Mouse (Mus musculus): ENCODE results near the gene Bphl.

- TF ChIP-seq ZC3H11A (IDR thresholded peaks at IDR 0.05; ENCODE audit: borderline replicate concordance, low read depth, low read length), result no peak
- no peak for TF ChIP-seq CHD2 (IDR thresholded peaks at IDR 0.05; ENCODE audit: low read depth, low read length)
- no peak for TF ChIP-seq MAFK (IDR thresholded peaks at IDR 0.05; ENCODE audit: insufficient read depth, low read depth, low read length)
- no peak for TF ChIP-seq ZNF384 (IDR thresholded peaks at IDR 0.05; ENCODE audit: low read depth, low read length)
Observed at GRCm38 (mm10) chr13:34053673-34054282, 16.4 kb downstream of the Bphl start.
